Mouse (Mus musculus) B cell, adult 2 months (primary cell): ENCODE measurements around the gene Nid1.
"Not testable (repeated sequence)": the region's sequence is repeated elsewhere in the genome, so short reads cannot be mapped to it uniquely, and the experiment has no call there.

ENCODE experiments used
- DNase-seq, 2 experiments: peaks; one replicate each; pipeline ENCODE4 v3.0.0; 2022

Gene Nid1

GRCm38 (mm10) chr13:13454249-13454648 is 16.9 kb downstream of the Nid1 start:
- DNase-seq = not testable (repeated sequence)

- DNase-seq = not testable (repeated sequence)
These were observed 18.5 kb downstream of the Nid1 start for GRCm38 (mm10) chr13:13455632-13456492.

GRCm38 (mm10) chr13:13458138-13458737 is 20.9 kb downstream of the Nid1 start:
- no peak for DNase-seq

DNA sequence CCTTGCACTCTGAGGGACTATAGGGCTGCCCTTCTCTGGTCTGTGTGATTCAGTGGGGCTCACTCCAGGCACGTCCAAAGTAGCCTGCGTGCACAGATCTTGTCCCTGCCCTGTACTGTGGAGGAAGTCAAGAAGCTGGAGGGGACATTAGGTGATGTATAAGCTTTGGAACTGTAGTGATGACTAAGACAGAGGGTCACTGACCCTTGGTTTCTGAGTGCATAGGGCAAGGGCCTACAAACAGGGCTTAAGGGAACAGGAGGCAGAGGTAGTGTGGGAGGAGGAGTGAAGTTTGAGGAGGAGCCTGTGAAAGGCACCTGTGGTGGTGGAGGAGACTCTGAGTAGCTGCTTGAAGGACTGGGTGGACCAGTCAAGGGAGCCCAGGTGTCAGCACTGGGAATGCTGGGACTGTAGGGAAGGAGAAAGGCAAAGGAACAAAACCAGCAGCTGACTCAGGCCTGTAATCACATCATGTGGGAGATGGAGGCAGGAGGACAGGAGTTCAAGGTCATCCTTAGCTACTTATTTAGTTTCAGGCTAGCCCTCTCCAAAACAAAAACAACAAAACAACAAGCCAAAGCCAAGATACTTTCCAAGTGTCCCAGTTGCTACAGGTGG is 23.3 kb downstream of the Nid1 start:
- no peak for DNase-seq

GRCm38 (mm10) chr13:13461446-13462192 is 24.3 kb downstream of the Nid1 start:
- DNase-seq = no peak

DNA sequence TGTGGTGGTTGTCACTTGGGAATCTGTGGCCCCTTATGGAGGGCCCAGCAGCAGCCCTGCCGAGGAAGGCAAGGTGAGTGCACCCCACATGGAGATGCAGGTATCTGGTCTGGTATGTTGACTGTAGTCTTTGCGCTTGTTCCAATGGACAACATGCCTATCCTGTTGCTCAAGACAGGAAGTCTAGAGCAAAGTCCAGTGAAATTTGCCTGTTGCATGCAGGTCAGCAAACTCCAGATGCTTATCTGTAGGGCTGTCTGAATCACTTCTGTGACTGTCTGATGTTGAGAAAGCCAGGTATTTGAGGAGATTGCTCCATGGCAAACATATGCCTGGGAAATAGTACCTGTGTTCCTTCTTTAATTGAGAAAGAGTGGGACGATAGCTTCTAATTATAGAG is 26.6 kb downstream of the Nid1 start:
- DNase-seq = no peak

GRCm38 (mm10) chr13:13467249-13467648 is 29.9 kb downstream of the Nid1 start:
- DNase-seq = not testable (repeated sequence)

- no peak for DNase-seq
These were observed 31.2 kb downstream of the Nid1 start for GRCm38 (mm10) chr13:13468513-13468912.

GRCm38 (mm10) chr13:13471334-13471757 is 34.0 kb downstream of the Nid1 start:
- DNase-seq = no peak

- not testable (repeated sequence) for DNase-seq
These were observed 37.1 kb downstream of the Nid1 start for GRCm38 (mm10) chr13:13474464-13474863.

GRCm38 (mm10) chr13:13474991-13475390 is 37.6 kb downstream of the Nid1 start:
- DNase-seq = no peak

- no peak for DNase-seq
These were observed 39.2 kb downstream of the Nid1 start for GRCm38 (mm10) chr13:13476568-13476967.

GRCm38 (mm10) chr13:13477046-13477445 is 39.7 kb downstream of the Nid1 start:
- DNase-seq = no peak

- no peak for DNase-seq
These were observed 42.6 kb downstream of the Nid1 start for GRCm38 (mm10) chr13:13479986-13480385.

GRCm38 (mm10) chr13:13481033-13481432 is 43.7 kb downstream of the Nid1 start:
- DNase-seq = no peak

GRCm38 (mm10) chr13:13481875-13482674 is 44.7 kb downstream of the Nid1 start:
- no peak for DNase-seq

- DNase-seq = peak; percentile 29 to 32
These were observed 47.0 kb downstream of the Nid1 start for GRCm38 (mm10) chr13:13484351-13484751.

DNA sequence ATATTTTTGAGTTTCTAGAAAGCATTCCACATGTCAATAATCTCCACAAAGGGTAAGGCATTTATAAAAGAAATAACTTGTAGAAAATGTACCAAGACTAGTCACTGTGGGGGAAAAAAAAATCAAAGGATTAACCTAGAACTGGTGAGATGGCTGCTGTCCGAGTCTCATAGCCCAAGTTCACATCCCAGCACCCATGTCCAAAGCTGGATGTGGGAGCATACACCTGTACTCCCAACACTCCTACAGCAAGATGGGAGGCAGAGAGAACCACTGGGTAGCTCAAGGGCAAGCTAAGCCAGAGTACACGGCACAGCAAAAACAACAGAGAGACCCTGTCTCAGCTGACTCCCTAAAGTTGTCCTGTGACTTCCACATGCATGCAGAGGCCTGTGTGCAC is 47.5 kb downstream of the Nid1 start:
- peak in 1 of 2 experiments; percentile 10 for DNase-seq

- DNase-seq = no peak
These were observed 48.3 kb downstream of the Nid1 start for GRCm38 (mm10) chr13:13485682-13486081.

GRCm38 (mm10) chr13:13487851-13488250 is 50.5 kb downstream of the Nid1 start:
- DNase-seq = no peak

DNA sequence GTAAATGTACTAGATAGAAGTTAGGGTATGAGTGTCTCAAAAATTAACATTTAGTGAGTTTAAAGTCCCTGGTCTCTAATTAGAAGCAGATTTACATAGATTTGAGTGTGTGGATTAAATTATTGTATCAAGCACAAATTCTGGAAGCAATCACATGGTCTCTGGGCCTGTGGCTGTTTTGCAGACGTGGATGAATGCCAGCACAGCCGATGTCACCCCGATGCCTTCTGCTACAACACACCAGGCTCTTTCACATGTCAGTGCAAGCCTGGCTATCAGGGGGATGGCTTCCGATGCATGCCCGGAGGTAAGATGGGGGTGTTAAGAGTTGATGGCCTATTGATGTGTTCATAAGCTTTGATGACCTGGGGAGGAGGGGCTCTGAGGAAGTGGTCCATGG is 52.5 kb downstream of the Nid1 start:
- no peak for DNase-seq

GRCm38 (mm10) chr13:13492151-13492550 is 54.8 kb downstream of the Nid1 start:
- DNase-seq = no peak
